Mouse (Mus musculus) brain, embryonic 14.5 days (tissue): ENCODE measurements around the gene Dkkl1. TPM values are rescaled to one million over a fixed set of nuclear protein-coding genes. Genes with fewer than 3 reads are reported as not detected.
A peak's percentile ranks its signal among the peaks of the same experiment; 100 is the strongest.
"Not testable (repeated sequence)": the region's sequence is repeated elsewhere in the genome, so short reads cannot be mapped to it uniquely, and the experiment has no call there.

Source experiments
- DNase-seq: peaks from one replicate; pipeline ENCODE4 v3.0.0-alpha.2; 2011; ENCODE audit warnings: low read depth
- CTCF ChIP-seq: fragments of 200-500 bp; IDR thresholded peaks from 2 replicates; pipeline ENCODE4 v1.5.1; 2012; ENCODE audit warnings: inconsistent platforms, mild to moderate bottlenecking, moderate library complexity, borderline replicate concordance; ENCODE audit not compliant: insufficient read depth, insufficient read length; ENCODE audit errors: extremely low read depth
- POLR2A ChIP-seq: fragments of 200-500 bp; IDR thresholded peaks from 2 replicates; pipeline ENCODE4 v1.6.1; 2012; ENCODE audit warnings: mild to moderate bottlenecking, inconsistent platforms, borderline replicate concordance; ENCODE audit not compliant: poor library complexity, insufficient read depth, insufficient read length, severe bottlenecking; ENCODE audit errors: extremely low read depth
- polyA plus RNA-seq: library from polyadenylated mRNA; depleted of rRNA; stranded (reverse); fragments of >200 nt; gene quantifications from 2 replicates; pipeline ENCODE4 v1.2.3, GENCODE M21; 2012

Gene Dkkl1
- polyA plus RNA-seq, 1 experiment = 2.1 TPM

DNA sequence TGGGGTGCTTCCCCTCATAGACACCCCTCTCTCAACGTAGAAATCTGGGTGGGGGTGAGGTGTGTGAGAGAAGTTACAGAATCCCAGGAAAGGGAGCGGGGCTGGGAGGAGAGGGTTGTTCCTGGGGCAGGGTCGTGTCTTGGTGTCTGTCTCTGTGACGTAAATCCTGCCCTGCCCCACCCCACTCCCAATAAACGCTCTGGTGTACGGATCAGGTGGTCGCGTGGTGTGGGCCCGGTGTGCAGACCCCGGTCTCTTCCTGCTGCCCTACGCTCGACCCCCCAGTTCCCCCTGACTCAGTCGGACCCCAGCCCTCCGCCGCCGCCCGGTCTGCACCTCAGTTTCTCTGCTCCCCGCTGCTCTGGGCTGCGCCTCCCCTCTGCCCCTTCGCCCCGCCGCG, 36.0 kb downstream of the Dkkl1 start:
- no peak for DNase-seq
- TF ChIP-seq POLR2A (no peak), CTCF (no peak)

DNA sequence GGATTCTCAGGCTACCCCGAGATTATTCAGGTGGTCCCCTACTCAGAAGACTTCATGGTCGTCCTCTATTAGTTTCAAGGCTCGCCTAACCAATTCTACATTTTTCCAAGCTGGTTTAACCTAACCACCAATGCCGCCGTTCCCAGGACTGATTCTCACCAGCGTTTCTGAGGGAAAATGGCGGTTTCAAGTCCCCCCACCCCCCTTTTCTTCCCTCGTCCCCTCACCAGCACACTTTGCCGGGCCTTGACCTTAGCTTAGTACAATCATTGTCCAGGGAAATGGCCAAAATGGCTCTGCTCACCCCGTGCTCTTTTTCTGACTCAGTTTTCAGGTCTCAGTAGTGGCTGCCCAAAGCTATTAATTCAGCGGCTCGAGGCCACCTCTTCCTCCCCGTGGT, 36.5 kb downstream of the Dkkl1 start:
- TF ChIP-seq POLR2A (no peak), CTCF (no peak)
- DNase-seq = no peak

DNA sequence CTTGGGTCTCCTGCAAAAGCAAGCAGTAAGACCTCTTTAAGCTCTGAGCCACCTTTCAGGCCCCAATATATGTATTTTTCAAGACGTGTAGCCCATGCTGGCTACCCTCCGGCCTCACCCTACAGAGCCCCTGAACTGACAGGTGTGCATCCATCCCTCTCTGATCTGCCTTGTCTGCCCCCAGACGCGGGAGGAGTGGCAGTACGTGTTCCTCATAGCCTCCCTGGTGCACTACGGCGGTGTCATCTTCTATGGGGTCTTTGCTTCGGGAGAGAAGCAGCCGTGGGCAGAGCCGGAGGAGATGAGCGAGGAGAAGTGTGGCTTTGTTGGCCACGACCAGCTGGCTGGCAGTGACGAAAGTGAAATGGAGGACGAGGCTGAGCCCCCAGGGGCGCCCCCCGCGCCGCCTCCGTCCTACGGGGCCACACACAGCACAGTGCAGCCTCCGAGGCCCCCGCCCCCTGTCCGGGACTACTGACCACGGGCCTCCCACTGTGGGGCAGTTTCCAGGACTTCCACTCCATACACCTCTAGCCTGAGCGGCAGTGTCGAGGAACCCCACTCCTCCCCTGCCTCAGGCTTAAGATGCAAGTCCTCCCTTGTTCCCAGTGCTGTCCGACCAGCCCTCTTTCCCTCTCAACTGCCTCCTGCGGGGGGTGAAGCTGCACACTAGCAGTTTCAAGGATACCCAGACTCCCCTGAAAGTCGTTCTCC, 37.2 kb downstream of the Dkkl1 start:
- TF ChIP-seq CTCF = no peak
- TF ChIP-seq POLR2A = no peak
- DNase-seq = no peak

DNA sequence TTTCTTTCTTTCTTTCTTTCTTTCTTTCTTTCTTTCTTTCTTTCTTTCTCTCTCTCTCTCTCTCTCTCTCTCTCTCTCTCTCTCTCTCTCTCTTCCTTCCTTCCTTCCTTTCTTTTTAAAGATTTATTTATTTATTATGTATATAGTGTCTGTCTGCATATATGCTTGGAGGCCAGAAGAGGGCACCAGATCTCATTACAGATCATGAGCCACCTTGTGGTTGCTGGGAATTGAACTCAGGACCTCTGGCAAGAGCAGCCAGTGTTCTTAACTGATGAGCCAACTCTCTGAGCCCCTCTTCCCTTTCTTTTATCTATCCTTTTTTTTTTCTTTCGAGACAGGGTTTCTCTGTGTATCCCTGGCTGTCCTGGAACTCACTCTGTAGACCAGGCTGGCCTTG, 38.2 kb downstream of the Dkkl1 start:
- DNase-seq = not testable (repeated sequence)

DNA sequence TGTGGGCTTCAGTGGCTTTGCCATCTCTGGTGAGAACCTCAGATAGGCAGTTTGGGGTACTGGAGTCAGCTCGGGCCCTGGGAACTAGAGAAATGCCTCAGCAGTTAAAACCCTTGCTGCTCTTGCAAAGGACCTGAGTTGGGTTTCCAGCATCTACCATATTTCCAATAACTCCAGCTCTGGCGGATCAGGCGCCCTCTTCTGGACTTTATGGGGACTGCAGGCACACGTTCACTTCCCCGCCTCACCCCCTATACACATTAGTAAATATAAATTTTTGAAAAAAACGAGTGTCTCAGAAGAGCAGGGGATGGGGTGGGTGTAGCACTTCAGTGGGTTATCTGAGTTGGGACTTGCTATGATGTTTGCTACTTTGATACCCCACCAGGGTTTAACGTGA, 39.0 kb downstream of the Dkkl1 start:
- no peak for DNase-seq
- TF ChIP-seq POLR2A (no peak), CTCF (peak; percentile 38; the same call in 1 of the 2 replicates)

DNA sequence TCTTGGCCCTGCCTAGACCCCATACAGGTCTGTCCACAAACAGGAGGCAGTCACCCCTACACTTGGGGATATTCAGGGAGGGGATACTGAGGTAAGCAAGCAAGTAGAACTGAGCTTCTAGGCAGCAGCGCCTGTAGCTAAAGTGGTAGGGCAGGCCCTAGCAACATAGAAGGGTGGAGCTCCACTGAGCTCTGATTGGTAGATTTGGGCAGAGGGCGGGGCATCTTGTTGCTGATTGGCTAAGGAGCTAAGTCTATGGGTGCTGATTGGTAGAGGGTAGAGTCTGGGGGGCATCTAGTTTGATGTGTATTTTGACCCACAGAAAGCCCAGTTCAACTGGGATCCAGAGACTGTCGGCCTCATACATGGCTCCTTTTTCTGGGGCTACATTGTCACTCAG, 42.5 kb downstream of the Dkkl1 start:
- DNase-seq = no peak
- TF ChIP-seq CTCF = no peak
- TF ChIP-seq POLR2A = no peak

DNA sequence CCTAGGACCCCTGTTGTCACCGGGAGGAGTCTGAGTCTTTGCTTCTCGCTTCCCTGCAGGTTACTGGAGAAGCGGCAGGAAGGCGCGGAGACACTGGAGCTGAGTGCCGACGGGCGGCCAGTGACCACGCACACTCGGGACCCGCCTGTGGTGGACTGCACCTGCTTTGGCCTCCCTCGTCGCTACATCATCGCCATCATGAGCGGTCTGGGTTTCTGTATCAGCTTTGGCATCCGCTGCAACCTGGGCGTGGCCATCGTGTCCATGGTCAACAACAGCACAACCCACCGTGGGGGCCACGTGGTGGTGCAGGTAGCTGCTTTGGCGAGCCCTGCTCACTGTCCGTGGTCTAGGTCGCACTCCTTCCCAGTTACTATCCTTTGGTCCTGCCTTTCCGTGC, 43.3 kb downstream of the Dkkl1 start:
- no peak for TF ChIP-seq POLR2A
- no peak for TF ChIP-seq CTCF
- DNase-seq = no peak

DNA sequence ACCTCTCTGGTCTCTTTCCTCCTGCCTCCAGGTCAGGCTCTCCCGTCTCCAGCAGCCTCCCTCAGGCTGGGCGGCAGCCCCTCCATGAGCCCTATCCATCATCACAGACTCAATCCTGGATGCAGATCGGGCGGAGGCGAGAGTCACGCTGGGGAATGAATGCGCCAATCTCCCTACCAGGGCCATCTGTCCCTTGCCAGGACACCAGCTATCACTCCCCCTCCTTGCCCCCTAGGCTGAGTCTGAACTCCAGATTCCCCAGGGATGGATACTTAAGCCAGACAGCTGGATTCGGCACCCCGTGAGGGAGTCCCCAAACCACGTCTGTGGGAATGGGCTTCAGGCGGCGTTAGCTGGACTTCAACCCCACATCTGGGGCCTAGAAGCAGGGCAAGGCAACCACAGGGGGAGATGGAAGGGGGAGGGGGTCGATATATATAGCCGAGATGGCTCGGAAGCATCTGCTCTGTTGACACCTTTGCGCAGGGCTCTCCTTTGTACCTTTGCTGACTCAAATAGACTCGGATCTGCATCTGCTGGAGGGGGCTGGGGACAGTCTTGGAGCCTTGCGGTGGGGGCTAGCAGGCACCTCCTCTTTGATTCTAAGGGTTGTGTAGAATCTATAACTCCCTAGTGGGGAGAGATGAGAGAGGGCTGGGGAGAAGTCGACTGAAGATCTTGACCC, 44.0 kb downstream of the Dkkl1 start:
- TF ChIP-seq POLR2A = no peak
- no peak for TF ChIP-seq CTCF
- peak; percentile 57 for DNase-seq

DNA sequence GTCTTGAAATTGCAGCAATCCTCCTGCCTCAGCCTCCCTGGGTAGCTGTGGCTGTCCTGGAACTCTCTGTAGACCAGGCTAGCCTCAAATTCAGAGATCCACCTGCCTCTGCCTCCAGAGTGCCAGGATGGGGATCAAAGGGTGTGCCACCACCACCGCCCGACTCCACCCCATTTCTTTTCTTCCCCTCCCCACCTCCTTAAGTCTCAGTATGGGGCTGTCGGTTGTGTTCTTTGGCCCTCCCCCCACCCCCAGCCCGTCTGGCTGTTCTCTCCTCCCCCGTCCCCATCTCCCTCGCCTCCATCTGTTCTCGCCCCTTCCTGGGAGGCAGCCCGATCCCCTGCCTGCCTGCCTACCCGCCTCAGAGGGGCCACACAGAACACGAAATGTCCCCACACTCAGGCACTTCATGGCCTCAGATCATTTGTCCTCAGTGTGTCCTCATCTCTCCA, 45.0 kb downstream of the Dkkl1 start:
- no peak for TF ChIP-seq POLR2A
- no peak for TF ChIP-seq CTCF
- peak; percentile 57 for DNase-seq

DNA sequence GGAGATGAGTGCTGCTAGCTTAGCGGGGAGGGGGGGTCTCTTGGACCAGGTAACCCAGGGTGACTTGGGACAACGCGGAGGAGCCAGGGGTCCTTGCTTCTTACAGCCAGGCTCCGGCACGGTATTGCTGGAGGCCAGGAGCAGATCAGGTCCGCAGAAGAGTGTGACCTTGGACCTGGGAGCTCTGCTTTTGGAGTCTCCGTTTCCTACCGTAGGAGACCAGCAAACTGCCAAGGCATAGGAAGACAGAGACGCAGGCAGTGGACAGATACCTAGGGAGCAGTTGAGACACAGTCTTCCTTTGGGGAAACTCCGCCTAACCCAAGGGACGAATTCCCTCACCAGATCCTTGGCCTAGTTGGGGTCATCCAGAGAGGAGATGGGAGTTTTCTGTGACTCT, 46.2 kb downstream of the Dkkl1 start:
- DNase-seq = no peak
- TF ChIP-seq CTCF (no peak), POLR2A (no peak)

DNA sequence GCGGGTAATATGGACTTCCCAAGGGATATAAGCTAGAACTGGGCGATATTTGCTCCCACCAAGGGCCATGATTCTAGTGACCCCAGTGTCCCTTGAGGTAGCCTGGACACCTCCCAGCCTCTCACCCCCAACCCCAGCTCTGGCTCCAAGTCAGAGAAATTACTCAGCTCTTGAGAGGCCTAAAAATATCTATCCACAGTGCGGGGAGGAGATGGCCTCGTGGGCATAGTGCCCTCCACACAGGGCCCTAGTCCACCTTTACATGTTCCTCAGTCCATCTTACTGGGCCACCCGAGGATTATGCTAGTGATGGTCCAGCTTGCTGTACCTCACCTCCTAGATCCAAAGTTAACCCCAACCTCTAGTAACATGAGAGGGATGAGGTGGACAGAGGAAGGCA, 47.1 kb downstream of the Dkkl1 start:
- DNase-seq = no peak
- TF ChIP-seq CTCF (no peak), POLR2A (no peak)

DNA sequence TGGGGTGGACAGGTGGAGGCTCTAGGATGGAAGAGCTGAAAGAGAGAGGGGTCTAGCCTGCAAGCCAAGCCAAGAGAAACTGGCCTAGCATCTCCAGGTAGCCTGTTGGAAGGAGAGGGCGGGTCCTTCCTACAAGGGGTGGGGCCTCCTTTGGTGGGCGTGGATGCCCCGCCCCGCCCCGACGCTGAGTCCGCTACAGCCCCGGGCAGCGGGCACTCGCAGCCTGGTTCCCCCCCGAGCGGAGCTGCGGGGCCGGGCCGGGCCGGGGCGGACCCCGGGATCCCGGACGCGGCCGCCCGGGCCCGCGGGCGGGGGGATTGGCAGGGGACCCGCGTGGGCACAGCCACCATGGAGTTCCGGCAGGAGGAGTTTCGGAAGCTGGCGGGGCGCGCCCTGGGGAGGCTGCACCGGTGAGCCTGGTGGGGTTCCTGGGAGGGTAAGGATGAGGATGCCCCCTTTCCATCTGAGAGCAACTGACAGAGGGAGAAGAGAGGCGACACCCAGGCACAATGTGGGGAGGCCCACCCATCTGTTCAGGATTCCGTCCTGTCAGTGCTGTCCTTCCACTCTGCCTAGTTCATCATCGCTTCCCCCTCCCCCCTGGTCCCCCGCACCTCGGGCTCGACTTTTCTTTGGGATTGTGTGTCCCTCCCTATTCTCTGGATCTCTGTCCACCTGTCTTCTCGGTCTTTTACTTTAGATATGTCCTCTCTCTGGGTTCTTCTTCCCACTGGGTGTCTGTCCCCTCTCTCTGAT, 48.0 kb downstream of the Dkkl1 start, which contains the start of gene Slc17a7:
Gene Slc17a7 (plus strand): TSS at position 215 of the 756 bp plus-strand sequence.
- no peak for TF ChIP-seq CTCF
- TF ChIP-seq POLR2A = no peak
- DNase-seq = peak; percentile 34

DNA sequence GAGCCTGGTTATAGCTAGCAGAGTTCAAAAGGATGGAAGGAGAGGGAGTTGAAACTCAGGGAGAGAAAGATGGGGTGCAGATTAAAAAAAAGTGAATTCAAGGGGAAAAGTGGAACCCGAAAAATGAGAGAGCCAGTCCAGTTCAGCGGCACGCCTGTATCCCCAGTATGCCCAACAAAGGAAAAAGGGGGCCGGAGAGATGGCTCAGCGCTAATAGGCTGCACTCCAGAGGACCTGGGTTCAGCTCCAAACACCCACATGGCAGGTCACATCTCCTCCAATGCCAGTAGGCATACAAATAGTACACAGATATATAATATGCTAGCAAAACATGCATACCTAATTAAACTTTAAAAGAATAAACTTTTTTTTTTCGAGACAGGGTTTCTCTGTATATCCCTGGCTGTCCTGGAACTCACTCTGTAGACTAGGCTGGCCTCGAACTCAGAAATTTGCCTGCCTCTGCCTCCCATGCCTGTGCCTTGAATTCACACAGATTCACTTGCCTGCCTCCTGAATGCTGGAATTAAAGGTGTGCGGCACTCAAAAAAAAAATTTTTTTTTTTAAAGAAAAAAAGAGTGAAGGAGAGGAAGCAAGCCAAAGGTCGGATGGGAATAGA, 48.8 kb downstream of the Dkkl1 start:
- no peak for TF ChIP-seq CTCF
- TF ChIP-seq POLR2A = no peak

More for the DNA sequence above, 48.8 kb downstream of the Dkkl1 start:
- DNase-seq = no peak
